Mouse (Mus musculus) kidney, embryonic 15.5 days (tissue): Measurements from ENCODE around the gene 2410002F23Rik. TPM values are rescaled to one million over a fixed set of nuclear protein-coding genes. Genes with fewer than 3 reads are reported as not detected.
"Not testable (repeated sequence)": the region's sequence is repeated elsewhere in the genome, so short reads cannot be mapped to it uniquely, and the experiment has no call there.

ENCODE experiments used
- ATAC-seq: fragments of 200-750 bp; cut with Nextera tagmentation; replicated peaks from 2 replicates; pipeline ENCODE4 v1.8.0; 2017; ENCODE audit warnings: moderate TSS enrichment; ENCODE audit not compliant: low FRiP score
- H3K27ac ChIP-seq: fragments of 300-500 bp; sonication (generic); 2 replicates; pipeline ENCODE4 v1.5.1; 2015; ENCODE audit warnings: mild to moderate bottlenecking, inconsistent platforms
- H3K27me3 ChIP-seq: fragments of 300-500 bp; sonication (generic); 2 replicates; pipeline ENCODE4 v1.6.1; 2015; ENCODE audit warnings: inconsistent platforms
- H3K36me3 ChIP-seq: fragments of 300-500 bp; sonication (generic); 2 replicates; pipeline ENCODE4 v1.6.1; 2015; ENCODE audit warnings: inconsistent platforms
- H3K4me1 ChIP-seq: fragments of 300-500 bp; sonication (generic); 2 replicates; pipeline ENCODE4 v1.6.1; 2015; ENCODE audit warnings: inconsistent platforms
- H3K4me2 ChIP-seq: fragments of 300-500 bp; sonication (generic); 2 replicates; pipeline ENCODE4 v1.6.1; 2015; ENCODE audit warnings: moderate library complexity, mild to moderate bottlenecking, inconsistent platforms
- H3K4me3 ChIP-seq: fragments of 300-500 bp; sonication (generic); replicated peaks from 2 replicates; pipeline ENCODE4 v1.5.1; 2015; ENCODE audit warnings: mild to moderate bottlenecking, inconsistent platforms
- H3K9ac ChIP-seq: fragments of 300-500 bp; sonication (generic); 2 replicates; pipeline ENCODE4 v1.6.1; 2015; ENCODE audit warnings: mild to moderate bottlenecking, inconsistent platforms
- H3K9me3 ChIP-seq: fragments of 300-500 bp; sonication (generic); replicated peaks from 2 replicates; pipeline ENCODE4 v1.6.1; 2016; ENCODE audit warnings: inconsistent platforms
- WGBS: fragments of 180-500 bp; shearing (Covaris S2); methylation state at CpG from one replicate; pipeline ENCODE4 v1.1.7; 2015; ENCODE audit warnings: mixed read lengths; 5-methylcytosine and 5-hydroxymethylcytosine counted together
- polyA plus RNA-seq: library from polyadenylated mRNA; unstranded; fragments of >200 nt; fragmentation: Nextera tagmentation; extraction: Ambion mirVana; gene quantifications from 2 replicates; pipeline ENCODE4 v1.2.1, GENCODE M21; 2015

The 2410002F23Rik gene
- polyA plus RNA-seq, 1 experiment from 2014 or later: 163 TPM

DNA sequence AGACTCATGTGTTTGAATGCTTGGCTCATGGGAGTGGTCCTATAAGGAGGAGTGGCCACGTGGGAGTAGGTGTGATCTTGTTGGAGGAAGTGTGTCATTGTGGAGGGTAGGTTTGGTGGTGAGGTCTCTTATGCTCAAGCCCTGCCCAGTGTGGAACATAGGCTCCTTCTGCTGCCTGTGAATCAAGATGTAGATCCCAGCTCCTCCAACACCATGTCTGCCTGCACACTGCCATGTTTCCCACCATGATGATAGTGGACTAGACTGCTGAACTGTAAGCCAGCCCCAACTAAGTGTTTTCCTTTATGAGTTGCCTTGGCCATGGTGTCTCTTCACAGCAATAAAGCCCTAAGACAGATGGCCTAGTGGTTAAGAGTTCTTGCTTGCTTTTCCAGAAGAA is 2.4 kb upstream of the 2410002F23Rik start:
- Histone ChIP-seq H3K4me2 (no peak overlapping the region), H3K36me3 (peaks cover 13% of the 10 kb centered on the region), H3K27me3 (no peaks in the 10 kb centered on the region), H3K9ac (no peak overlapping the region), H3K4me1 (peaks cover 22% of the 10 kb centered on the region), H3K9me3 (no peaks in the 10 kb centered on the region), H3K27ac (no peak overlapping the region), H3K4me3 (no peak overlapping the region)
- 66% methylated on average over 1 of the region's 1 CpGs for WGBS
- no peak for ATAC-seq

DNA sequence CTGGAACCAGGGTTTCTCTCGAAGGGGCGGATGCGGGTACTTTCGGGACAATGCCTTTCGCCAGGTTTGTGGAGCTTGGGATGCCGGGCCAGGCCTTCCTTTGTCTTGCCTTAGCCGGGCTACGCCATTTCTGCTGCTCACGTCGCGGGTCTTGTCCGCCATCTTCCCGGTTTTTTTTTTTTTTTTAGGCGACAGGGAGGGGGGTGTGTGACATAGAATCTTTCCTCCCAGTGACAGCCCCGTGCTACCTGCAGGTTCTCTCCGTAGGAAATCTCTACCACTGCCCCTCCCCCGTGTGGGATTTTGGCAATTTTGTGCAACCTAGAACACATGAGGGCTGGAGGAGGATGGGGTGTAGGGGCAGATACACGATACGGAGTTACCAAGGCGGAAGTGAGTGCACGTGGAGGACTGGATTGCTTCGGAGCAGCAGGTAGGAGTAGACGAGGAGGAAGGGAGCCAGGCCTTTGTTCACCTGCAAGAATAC is 505 bp downstream of the 2410002F23Rik start:
- WGBS: 0% methylated on average over 23 of the region's 23 CpGs
- H3K4me3 ChIP-seq: peak overlapping the region; percentile 77
- peak; percentile 7; the same call in 1 of the 2 replicates for ATAC-seq
- H3K27me3 ChIP-seq: no peaks in the 10 kb centered on the region
- H3K27ac ChIP-seq: peak overlapping the region; percentile 95
- H3K36me3 ChIP-seq: peaks cover 40% of the 10 kb centered on the region
- H3K4me1 ChIP-seq: peaks cover 38% of the 10 kb centered on the region
- H3K4me2 ChIP-seq: peak overlapping the region; percentile 63
- peak overlapping the region; percentile 87 for H3K9ac ChIP-seq
- H3K9me3 ChIP-seq: no peaks in the 10 kb centered on the region

DNA sequence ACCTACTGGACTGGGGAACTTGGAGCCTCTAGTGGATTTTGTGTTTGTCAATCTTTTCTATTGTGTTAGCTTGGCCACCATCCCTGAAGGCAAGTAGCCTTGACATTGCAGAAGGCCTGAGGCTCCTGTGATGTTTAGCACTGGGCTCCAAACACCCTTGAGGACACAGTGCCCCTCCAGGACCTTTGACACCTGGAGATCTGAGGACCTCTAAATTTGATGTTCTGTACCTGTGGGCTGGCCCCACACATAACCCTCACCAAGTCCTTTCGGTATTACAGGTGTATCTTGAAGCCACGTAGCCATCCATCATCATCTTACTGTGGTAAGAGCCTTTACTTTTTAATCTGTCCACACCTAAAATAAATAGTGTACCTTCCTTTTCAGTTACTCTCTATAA is 1.4 kb downstream of the 2410002F23Rik start:
- Histone ChIP-seq H3K4me2 (peak overlapping the region; percentile 63), H3K27me3 (no peaks in the 10 kb centered on the region), H3K4me1 (peaks cover 40% of the 10 kb centered on the region), H3K4me3 (peak overlapping the region; percentile 77), H3K9me3 (no peaks in the 10 kb centered on the region), H3K27ac (no peak overlapping the region), H3K36me3 (peaks cover 50% of the 10 kb centered on the region), H3K9ac (peak overlapping the region; percentile 87; the same call in 1 of the 2 replicates)
- 90% methylated on average over 2 of the region's 2 CpGs for WGBS
- ATAC-seq: no peak

DNA sequence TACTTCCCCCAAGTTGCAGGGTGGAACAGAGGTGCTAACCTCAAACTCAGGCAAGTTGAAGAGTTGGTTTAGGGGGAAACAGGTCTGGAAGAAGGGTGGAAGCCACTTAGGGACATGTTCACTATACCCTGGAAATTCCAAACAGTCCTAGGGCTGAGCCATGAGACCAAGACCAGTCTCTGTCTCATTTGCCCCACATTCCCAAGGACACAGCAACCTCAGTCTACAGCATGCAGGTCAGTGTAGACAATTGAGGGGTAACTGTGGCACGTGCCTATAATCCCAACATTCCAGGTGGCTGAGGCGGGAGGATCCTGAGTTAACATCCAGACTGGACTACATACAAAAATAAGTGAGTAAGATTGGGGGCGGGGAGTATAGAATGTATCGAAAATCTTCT is 2.7 kb downstream of the 2410002F23Rik start:
- Histone ChIP-seq H3K4me3 (no peak overlapping the region), H3K4me1 (peaks cover 42% of the 10 kb centered on the region), H3K27ac (no peak overlapping the region), H3K36me3 (peaks cover 62% of the 10 kb centered on the region), H3K4me2 (no peak overlapping the region), H3K9me3 (no peaks in the 10 kb centered on the region), H3K27me3 (no peaks in the 10 kb centered on the region), H3K9ac (no peak overlapping the region)
- WGBS: 98% methylated on average over 4 of the region's 4 CpGs
- ATAC-seq: no peak

DNA sequence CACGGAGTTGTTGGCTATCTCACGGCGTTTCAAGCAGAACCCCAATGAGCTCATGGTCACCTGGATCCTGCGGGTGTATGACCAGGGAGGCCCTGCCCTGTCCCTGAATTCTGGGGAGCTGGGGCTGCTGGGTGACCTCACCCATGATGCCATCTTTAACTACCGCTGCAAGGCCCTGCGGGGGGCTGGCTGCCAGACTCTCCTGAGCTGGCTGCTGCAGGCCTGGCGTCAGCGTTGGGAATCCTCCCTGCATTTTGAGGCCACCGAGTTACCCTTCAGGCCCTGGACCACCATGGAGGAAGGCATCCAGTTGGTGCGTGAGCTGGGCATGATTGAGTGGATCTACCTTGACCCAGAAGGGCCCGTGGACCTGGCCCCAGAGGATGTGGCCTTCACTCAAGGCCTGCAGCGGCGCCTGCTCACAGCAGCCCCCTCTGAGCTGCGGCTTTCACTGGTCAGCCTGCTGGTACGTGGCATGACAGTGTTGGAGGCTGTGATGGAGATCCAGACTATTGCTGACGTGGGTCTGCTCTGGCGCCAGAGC is 4.3 kb downstream of the 2410002F23Rik start:
- not testable (repeated sequence) for H3K27me3 ChIP-seq, H3K4me3 ChIP-seq, H3K4me2 ChIP-seq, H3K9me3 ChIP-seq, H3K27ac ChIP-seq, ATAC-seq
- H3K9ac ChIP-seq: 0 out of 2 replicates have a peak overlapping the region, but pooled peaks have one; percentile 4
- 92% methylated on average over 17 of the region's 17 CpGs for WGBS
- peaks cover 36% of the 10 kb centered on the region for H3K4me1 ChIP-seq
- peaks cover 62% of the 10 kb centered on the region for H3K36me3 ChIP-seq

DNA sequence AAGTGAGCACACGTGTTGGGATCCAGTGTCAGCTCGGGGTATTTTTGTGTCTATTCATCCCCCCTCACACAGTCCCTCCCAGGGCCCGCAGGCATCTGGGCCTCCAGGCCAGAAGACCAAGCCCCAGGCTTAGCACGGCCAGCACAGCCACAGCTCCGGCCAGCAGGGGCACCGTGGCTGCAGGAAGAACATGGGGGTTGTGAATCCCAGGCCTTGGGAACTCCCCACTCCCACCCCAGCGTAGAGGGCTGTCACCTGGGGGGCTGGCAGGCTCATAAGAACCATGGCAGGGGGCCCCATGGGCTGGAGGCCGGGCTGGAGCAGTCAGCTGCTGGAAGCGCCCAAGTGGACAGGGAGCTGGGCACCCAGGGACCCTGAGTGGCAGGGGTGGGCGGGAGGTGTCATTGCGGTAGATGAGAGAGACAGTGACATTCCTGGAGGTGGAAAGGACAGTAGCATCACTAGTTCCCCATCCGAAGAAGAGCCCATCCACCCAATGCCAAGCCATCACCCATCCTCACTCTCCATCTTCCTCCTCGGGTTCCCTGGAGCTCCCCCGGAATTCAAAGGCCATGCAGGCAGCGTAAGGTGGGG is 6.6 kb downstream of the 2410002F23Rik start:
- Histone ChIP-seq H3K4me1 (peaks cover 29% of the 10 kb centered on the region), H3K9me3 (no peaks in the 10 kb centered on the region), H3K9ac (no peak overlapping the region), H3K27me3 (no peaks in the 10 kb centered on the region), H3K4me3 (no peak overlapping the region), H3K36me3 (peaks cover 58% of the 10 kb centered on the region), H3K4me2 (no peak overlapping the region), H3K27ac (no peak overlapping the region)
- ATAC-seq: no peak
- 74% methylated on average over 15 of the region's 15 CpGs for whole genome bisulfite sequencing

DNA sequence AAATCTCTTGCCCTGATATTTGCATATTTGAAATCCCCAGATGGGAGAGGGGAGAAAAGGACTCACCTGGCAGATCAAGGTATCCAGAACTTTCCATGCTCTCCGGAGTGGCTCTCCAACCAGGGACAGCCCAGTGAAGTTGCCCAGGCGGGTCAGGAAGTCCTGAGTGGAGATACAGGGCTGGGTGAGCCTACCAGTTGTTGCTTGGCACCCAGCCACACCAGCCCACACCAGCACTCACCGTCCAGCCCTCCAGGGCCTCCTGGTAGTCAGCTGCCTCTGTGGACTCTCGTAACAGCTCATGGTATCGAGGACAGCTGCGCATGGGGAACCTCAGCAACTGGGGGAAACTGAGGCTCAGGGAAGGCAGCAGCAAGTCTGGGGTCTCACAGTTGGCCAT is 8.4 kb downstream of the 2410002F23Rik start:
- WGBS: 83% methylated on average over 6 of the region's 6 CpGs
- 0 out of 2 replicates have a peak overlapping the region, but pooled peaks have one; percentile 4 for H3K27ac ChIP-seq
- ATAC-seq: no peak
- H3K9me3 ChIP-seq: no peaks in the 10 kb centered on the region
- H3K4me2 ChIP-seq: no peak overlapping the region
- H3K27me3 ChIP-seq: no peaks in the 10 kb centered on the region
- 0 out of 2 replicates have a peak, but pooled peaks cover 13% of the 10 kb centered on the region for H3K4me1 ChIP-seq
- H3K9ac ChIP-seq: no peak overlapping the region
- no peak overlapping the region for H3K4me3 ChIP-seq
- peaks cover 40% of the 10 kb centered on the region for H3K36me3 ChIP-seq

DNA sequence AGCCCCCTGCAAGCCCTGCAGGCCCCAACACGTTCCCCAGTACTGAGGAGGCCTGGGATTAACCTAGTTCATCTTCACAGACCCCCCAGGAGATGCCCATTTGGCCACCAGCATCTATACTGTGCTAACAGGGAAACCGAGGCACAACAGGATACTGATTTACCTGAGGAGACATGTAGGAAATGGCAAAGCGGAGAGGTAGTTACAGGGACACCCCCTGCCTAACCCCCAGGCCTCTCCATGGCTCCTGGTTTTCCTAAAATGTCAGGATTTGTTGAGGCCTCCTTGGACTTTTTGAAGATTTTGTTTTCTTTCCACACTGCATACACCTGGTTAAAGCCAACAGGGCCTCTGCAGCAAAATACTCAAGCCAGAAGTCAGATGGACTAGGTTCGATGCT is 10.8 kb downstream of the 2410002F23Rik start, which contains the start of gene Acp4:
Acp4 (minus strand) TSS at position 101 of the 400 bp plus-strand sequence.
- 79% methylated on average over 4 of the region's 4 CpGs for WGBS
- 0 out of 2 replicates have a peak, but pooled peaks cover 4% of the 10 kb centered on the region for H3K4me1 ChIP-seq
- ATAC-seq: no peak

DNA sequence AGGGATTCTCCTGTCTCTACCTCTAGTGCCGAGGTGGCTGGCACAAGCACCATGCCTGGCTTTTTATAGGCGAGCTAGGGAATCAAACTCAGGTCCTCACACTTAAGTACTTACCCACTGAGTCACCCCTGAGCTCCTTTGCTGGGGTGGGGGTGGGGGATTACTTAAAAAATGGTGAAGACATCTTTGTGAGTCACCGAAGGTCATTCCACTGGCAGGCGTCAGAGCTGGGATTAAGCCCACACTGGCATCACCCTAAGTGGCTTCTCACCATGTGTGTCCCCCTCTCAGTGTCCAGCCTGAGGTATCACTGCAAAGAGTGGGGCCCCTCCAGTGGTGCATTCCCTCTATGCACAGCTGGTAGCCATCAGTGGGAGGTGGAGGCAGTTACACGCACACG is 13.9 kb downstream of the 2410002F23Rik start:
- Histone ChIP-seq H3K4me3 (no peak overlapping the region), H3K36me3 (no peaks in the 10 kb centered on the region), H3K4me1 (peaks cover 6% of the 10 kb centered on the region), H3K27me3 (peaks cover 21% of the 10 kb centered on the region), H3K27ac (no peak overlapping the region), H3K9ac (no peak overlapping the region), H3K4me2 (no peak overlapping the region), H3K9me3 (no peaks in the 10 kb centered on the region)
- ATAC-seq: no peak
- 75% methylated on average over 6 of the region's 6 CpGs for WGBS

More for the DNA sequence above, 10.8 kb downstream of the 2410002F23Rik start, which contains the start of gene Acp4:
- no peak within 1 kb of the TSS for H3K4me2 ChIP-seq
- no peak within 1 kb of the TSS for H3K4me3 ChIP-seq
- H3K9ac ChIP-seq: no peak within 1 kb of the TSS
- H3K27me3 ChIP-seq: no peaks in the 10 kb centered on the region
- no peaks in the 10 kb centered on the region for H3K9me3 ChIP-seq
- peaks cover 19% of the 10 kb centered on the region for H3K36me3 ChIP-seq
- no peak within 1 kb of the TSS for H3K27ac ChIP-seq

DNA sequence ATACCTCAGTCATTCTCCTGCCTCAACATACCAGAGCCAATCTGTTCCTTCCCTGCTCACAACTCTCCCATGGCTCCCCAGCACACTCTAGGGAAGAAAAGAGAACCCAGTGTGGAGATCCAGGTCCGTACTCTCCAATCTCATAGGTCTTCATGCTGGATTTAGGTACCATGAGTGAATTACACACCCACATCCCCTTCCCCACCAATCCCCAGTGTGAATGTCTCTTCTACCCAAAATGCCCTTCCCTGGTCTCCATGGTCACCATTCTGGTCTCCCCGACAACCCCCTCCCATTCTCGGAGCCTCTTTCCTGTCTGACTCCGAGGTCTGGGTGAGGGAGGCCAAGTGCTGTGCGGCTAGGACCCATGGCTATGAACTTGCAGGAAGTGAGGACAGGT is 14.6 kb downstream of the 2410002F23Rik start, which contains the start of gene Gm15517:
Gm15517 (plus strand) TSS at position 301 of the 400 bp plus-strand sequence.
- no peak for ATAC-seq
- H3K27me3 ChIP-seq: peaks cover 24% of the 10 kb centered on the region
- no peak within 1 kb of the TSS for H3K9ac ChIP-seq
- H3K27ac ChIP-seq: no peak within 1 kb of the TSS
- no peaks in the 10 kb centered on the region for H3K9me3 ChIP-seq
- no peak within 1 kb of the TSS for H3K4me3 ChIP-seq
- no peaks in the 10 kb centered on the region for H3K36me3 ChIP-seq
- H3K4me1 ChIP-seq: peaks cover 6% of the 10 kb centered on the region
- no peak within 1 kb of the TSS for H3K4me2 ChIP-seq
- WGBS: 54% methylated on average over 5 of the region's 5 CpGs

DNA sequence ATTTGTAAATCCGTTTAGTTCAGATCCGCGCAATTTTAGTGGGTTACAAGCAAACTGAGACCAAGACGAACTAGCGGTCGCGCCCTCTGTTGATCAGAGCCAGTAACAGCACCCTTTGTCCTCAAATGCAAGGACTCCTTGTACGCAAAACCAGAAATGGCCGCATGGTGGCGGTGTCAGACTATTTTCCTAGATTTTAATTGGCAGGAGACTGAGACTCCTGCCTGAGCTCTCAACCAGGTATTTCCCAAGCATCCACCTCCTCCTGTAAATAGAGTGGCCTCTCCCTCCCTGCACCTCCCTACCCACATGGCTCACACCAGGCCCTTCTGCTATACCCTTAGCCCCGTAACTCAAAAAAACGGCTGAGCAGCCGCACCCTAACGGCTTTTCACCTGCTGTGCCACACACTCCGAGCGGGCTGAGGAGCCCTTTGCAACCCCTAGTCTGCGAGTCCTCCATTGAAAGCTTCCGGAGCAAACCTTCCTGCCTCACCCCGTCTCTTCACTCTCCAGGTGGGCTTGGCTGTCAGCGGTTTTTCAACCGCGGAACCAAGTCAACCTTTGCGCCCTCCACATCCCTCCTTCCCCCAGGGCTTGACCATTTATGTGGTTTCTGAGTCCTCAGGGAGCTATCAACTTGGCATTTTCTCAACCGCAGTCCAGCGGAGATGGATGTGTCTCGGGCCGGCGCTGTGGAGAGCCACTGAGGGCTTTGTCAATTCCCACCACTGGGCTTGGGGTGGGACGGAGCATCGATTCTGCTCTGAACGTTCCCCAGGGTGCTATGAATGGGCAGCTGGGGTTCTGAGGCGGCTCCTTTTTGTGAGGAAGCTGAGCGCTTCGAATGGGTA is 16.5 kb downstream of the 2410002F23Rik start:
- peak overlapping the region; percentile 28 for H3K4me3 ChIP-seq

DNA sequence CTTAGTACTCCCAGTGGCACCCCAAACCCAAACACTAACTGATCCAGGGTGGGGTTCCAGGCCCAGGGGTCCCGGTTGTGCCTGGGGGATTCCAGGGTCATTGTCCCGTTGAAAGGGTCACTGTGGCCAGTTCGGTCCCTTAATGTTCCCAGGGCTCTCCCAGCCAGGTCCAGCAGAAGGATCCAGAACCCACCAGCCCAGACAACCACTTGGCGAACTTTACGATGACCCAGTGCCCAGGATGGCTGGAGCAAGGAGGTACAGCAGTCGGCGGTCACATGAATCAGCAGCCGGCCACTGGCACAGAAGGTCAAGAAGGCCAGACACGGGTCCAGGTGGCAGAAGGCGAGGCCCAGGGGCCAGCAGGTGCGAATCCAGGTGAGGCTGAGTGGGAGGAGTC is 21.6 kb downstream of the 2410002F23Rik start:
- no peak for ATAC-seq
- WGBS: 75% methylated on average over 11 of the region's 11 CpGs
- peaks cover 3% of the 10 kb centered on the region for H3K4me1 ChIP-seq
- no peaks in the 10 kb centered on the region for H3K36me3 ChIP-seq
- no peak overlapping the region for H3K4me2 ChIP-seq
- no peak overlapping the region for H3K27ac ChIP-seq
- H3K9me3 ChIP-seq: no peaks in the 10 kb centered on the region
- H3K27me3 ChIP-seq: peaks cover 30% of the 10 kb centered on the region
- H3K4me3 ChIP-seq: no peak overlapping the region
- H3K9ac ChIP-seq: no peak overlapping the region

More for the DNA sequence above, 16.5 kb downstream of the 2410002F23Rik start:
- Histone ChIP-seq H3K9ac (0 out of 2 replicates have a peak overlapping the region, but pooled peaks have one; percentile 5), H3K4me2 (peak overlapping the region; percentile 59), H3K27me3 (peaks cover 32% of the 10 kb centered on the region), H3K9me3 (no peaks in the 10 kb centered on the region), H3K27ac (no peak overlapping the region), H3K4me1 (peaks cover 6% of the 10 kb centered on the region), H3K36me3 (no peaks in the 10 kb centered on the region)
- peak; percentile 63 for ATAC-seq
- WGBS: 3% methylated on average over 34 of the region's 34 CpGs
